Mouse (Mus musculus) ES-Bruce4 (cell line): ENCODE data around the gene Pithd1. TPM values are rescaled to one million over a fixed set of nuclear protein-coding genes. Genes with fewer than 3 reads are reported as not detected.

ENCODE experiments used
- H3K27ac ChIP-seq: 2 replicates; pipeline ENCODE4 v1.5.1; 2012; ENCODE audit warnings: low read length, inconsistent platforms; ENCODE audit not compliant: insufficient read depth
- H3K27me3 ChIP-seq: 2 replicates; pipeline ENCODE4 v1.6.1; 2012; ENCODE audit warnings: mild to moderate bottlenecking, low read length, inconsistent platforms; ENCODE audit not compliant: control insufficient read depth, poor library complexity, insufficient read depth, severe bottlenecking
- H3K36me3 ChIP-seq: 2 replicates; pipeline ENCODE4 v1.6.1; 2012; ENCODE audit warnings: inconsistent platforms, mild to moderate bottlenecking, low read length, moderate library complexity; ENCODE audit not compliant: control insufficient read depth, poor library complexity, insufficient read depth, severe bottlenecking
- H3K4me1 ChIP-seq: one replicate; pipeline ENCODE4 v1.8.1; 2011; ENCODE audit warnings: low read length; ENCODE audit not compliant: control insufficient read depth, insufficient read depth
- H3K4me3 ChIP-seq: 2 replicates; pipeline ENCODE4 v1.5.1; 2011; ENCODE audit warnings: low read depth, mild to moderate bottlenecking, low read length
- H3K9ac ChIP-seq: 2 replicates; pipeline ENCODE4 v1.6.1; 2012; ENCODE audit warnings: low read depth, mild to moderate bottlenecking, inconsistent platforms; ENCODE audit not compliant: poor library complexity, severe bottlenecking
- H3K9me3 ChIP-seq: replicated peaks from 2 replicates; pipeline ENCODE4 v1.6.1; 2012; ENCODE audit warnings: mild to moderate bottlenecking, low read length, inconsistent platforms; ENCODE audit not compliant: control insufficient read depth, poor library complexity, insufficient read depth, severe bottlenecking
- CTCF ChIP-seq: IDR thresholded peaks from one replicate; pipeline ENCODE4 v1.8.1; 2011; ENCODE audit warnings: low read depth, low read length
- EP300 ChIP-seq: IDR thresholded peaks from 2 replicates; pipeline ENCODE4 v1.6.1; 2011; ENCODE audit warnings: low read depth, low read length; ENCODE audit not compliant: insufficient read depth
- POLR2A ChIP-seq: IDR thresholded peaks from one replicate; pipeline ENCODE4 v1.8.1; 2011; ENCODE audit warnings: low read length; ENCODE audit not compliant: insufficient read depth
- polyA plus RNA-seq: library from polyadenylated mRNA; stranded (reverse); fragments of >200 nt; gene quantifications from 2 replicates; pipeline ENCODE4 v1.2.4, GENCODE M21; 2011; ENCODE audit warnings: low read depth; ENCODE audit not compliant: missing spikeins, insufficient read depth, insufficient read length

The Pithd1 gene
- polyA plus RNA-seq, 1 experiment: 44.9 TPM

DNA sequence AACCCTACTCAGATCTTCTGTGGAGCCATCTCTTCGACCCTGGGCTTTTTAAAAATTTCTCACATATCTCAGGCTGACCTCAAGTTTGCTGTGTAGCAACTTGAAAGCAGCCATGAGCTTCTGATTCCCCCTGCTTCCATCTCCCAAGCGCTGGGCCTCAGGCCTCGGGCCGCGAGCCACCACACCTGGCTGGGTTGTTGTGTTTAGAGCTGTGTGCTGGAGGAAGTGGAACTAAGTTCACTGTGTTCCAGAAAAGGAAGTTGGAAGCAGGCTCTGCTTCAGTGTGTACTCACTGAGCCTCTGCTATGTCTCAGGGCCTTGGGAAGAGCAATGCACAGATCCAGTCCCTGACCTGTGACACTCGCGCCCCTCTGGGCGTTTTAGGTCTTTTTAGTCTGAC is 38.9 kb downstream of the Pithd1 start:
- Histone ChIP-seq H3K27ac (no peak overlapping the region), H3K9me3 (no peaks in the 10 kb centered on the region), H3K9ac (no peak overlapping the region), H3K4me1 (peaks cover 1% of the 10 kb centered on the region), H3K27me3 (no peaks in the 10 kb centered on the region), H3K36me3 (no peaks in the 10 kb centered on the region), H3K4me3 (no peak overlapping the region)
- TF ChIP-seq EP300 (no peak), CTCF (no peak), POLR2A (no peak)

DNA sequence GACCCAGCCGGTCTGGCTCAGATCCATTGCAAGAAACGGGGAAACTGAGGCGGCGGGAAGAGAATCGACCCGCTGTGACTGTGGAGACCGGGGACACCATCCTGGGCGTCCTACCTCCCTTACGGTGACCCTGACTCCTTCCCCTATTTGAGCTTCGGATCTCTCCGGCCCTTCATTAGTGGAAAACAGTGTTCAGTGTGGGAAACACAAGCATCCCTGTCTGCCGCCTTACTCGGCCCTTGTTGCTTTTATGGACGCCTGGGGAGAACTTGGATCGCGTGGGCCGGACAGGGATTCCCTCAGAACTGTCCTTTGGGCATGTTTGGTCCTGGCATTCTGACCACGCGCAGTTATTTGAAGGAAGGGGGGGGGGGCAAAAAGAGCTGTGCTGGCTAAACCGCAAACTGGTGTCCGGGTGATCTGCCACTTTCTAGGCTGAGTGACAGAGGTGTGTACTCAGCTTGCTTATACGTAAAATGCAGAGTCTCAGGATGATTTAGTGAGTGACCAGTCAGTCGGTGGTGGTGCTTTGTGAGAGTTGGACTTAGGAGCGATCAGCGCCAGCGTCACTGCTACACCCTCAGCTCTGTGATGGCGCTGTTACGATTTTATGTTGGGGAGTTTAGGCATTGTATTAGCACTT is 40.3 kb downstream of the Pithd1 start:
- Histone ChIP-seq H3K27ac (no peak overlapping the region), H3K9me3 (no peaks in the 10 kb centered on the region), H3K4me1 (peaks cover 1% of the 10 kb centered on the region), H3K36me3 (no peaks in the 10 kb centered on the region), H3K9ac (peak overlapping the region; percentile 67), H3K4me3 (peak overlapping the region; percentile 59), H3K27me3 (no peaks in the 10 kb centered on the region)
- no peak for TF ChIP-seq POLR2A
- TF ChIP-seq EP300: no peak
- TF ChIP-seq CTCF: no peak

DNA sequence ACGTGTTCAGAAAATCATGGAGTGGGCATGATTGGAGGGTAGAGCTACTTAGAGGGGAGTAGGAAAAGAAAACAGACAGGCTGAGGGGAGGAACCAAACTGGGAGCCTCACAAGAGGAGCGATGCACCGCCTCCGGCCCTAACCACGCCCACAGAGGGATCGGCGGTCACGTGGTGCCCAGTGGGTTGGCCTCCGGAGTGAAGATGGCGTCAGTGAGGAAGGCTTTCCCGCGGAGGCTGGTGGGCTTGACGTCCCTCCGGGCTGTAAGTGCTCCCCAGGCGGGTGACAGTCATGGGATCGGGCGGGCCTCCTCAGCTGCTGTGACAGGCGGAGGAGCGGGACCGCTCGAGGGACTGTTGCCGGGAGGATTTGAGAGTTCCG is 40.8 kb downstream of the Pithd1 start, which contains the start of gene Hmgcl:
Gene Hmgcl (plus strand): TSS at position 171 of the 381 bp plus-strand sequence.
- peak within 1 kb of the TSS; percentile 67 for H3K9ac ChIP-seq
- peak within 1 kb of the TSS; percentile 6; the same call in 1 of the 2 replicates for H3K27ac ChIP-seq
- TF ChIP-seq POLR2A: peak; percentile 82
- TF ChIP-seq CTCF: no peak
- TF ChIP-seq EP300: 0 out of 2 replicates have a peak, but pooled peaks have one; percentile 17
- peaks cover 1% of the 10 kb centered on the region for H3K4me1 ChIP-seq
- no peaks in the 10 kb centered on the region for H3K36me3 ChIP-seq
- H3K9me3 ChIP-seq: no peaks in the 10 kb centered on the region
- H3K4me3 ChIP-seq: peak within 1 kb of the TSS; percentile 59
- no peaks in the 10 kb centered on the region for H3K27me3 ChIP-seq

GRCm38 (mm10) chr4:135945706-135946105 is 41.4 kb downstream of the Pithd1 start:
- peak overlapping the region; percentile 15; the same call in 1 of the 2 replicates for H3K9ac ChIP-seq
- H3K36me3 ChIP-seq: no peaks in the 10 kb centered on the region
- peak overlapping the region; percentile 6; the same call in 1 of the 2 replicates for H3K27ac ChIP-seq
- peak overlapping the region; percentile 29 for H3K4me3 ChIP-seq
- H3K9me3 ChIP-seq: no peaks in the 10 kb centered on the region
- no peaks in the 10 kb centered on the region for H3K27me3 ChIP-seq
- H3K4me1 ChIP-seq: peaks cover 1% of the 10 kb centered on the region
- TF ChIP-seq CTCF: no peak
- no peak for TF ChIP-seq POLR2A
- TF ChIP-seq EP300: no peak

GRCm38 (mm10) chr4:135943389-135943788 is 43.7 kb downstream of the Pithd1 start:
- Histone ChIP-seq H3K27ac (no peak overlapping the region), H3K9ac (no peak overlapping the region), H3K9me3 (no peaks in the 10 kb centered on the region), H3K4me3 (no peak overlapping the region), H3K36me3 (no peaks in the 10 kb centered on the region), H3K27me3 (no peaks in the 10 kb centered on the region), H3K4me1 (peaks cover 3% of the 10 kb centered on the region)
- TF ChIP-seq POLR2A (no peak), EP300 (no peak), CTCF (no peak)

GRCm38 (mm10) chr4:135942193-135942592 is 44.9 kb downstream of the Pithd1 start:
- no peaks in the 10 kb centered on the region for H3K36me3 ChIP-seq
- no peaks in the 10 kb centered on the region for H3K27me3 ChIP-seq
- no peak overlapping the region for H3K27ac ChIP-seq
- no peak overlapping the region for H3K9ac ChIP-seq
- H3K4me3 ChIP-seq: no peak overlapping the region
- peaks cover 3% of the 10 kb centered on the region for H3K4me1 ChIP-seq
- no peaks in the 10 kb centered on the region for H3K9me3 ChIP-seq
- TF ChIP-seq CTCF (no peak), POLR2A (no peak), EP300 (no peak)
